Mouse (Mus musculus) adrenal gland, postnatal 4 days (tissue): ENCODE measurements around the gene Rnf44. TPM values are rescaled to one million over a fixed set of nuclear protein-coding genes. Genes with fewer than 3 reads are reported as not detected.

Experiments
- total RNA-seq, 2 experiments: library from RNA; stranded (reverse); gene quantifications; 2 replicates each; pipeline ENCODE4 v1.2.3; 2021

Rnf44 gene
- total RNA-seq, 2 experiments from 2014 or later = 134 to 137 TPM

Other genes with a start within 250 kb of the Rnf44 start
- gene Thoc3, start 225.1 kb downstream of the Rnf44 start, total RNA-seq = 10 to 100 TPM; 60.2 to 66.0 TPM
- gene Simc1, start 190.1 kb downstream of the Rnf44 start, total RNA-seq = 10 to 100 TPM; 11.7 to 12.5 TPM
- 10 to 100 TPM; 78.0 to 89.7 TPM for gene 4833439L19Rik, start 128.5 kb downstream of the Rnf44 start, total RNA-seq
- 10 to 100 TPM; 43.9 to 44.2 TPM for gene Arl10, start 118.9 kb downstream of the Rnf44 start, total RNA-seq
- 10 to 100 TPM; 40.0 to 41.7 TPM for gene Nop16, start 103.8 kb downstream of the Rnf44 start, total RNA-seq
- 100 to 1,000 TPM; 193 to 204 TPM for gene Higd2a, start 103.7 kb downstream of the Rnf44 start, total RNA-seq
- 10 to 100 TPM; 69.3 to 72.2 TPM for gene Cltb, start 82.6 kb downstream of the Rnf44 start, total RNA-seq
- 10 to 100 TPM; 74.5 to 81.4 TPM for gene Faf2, start 72.1 kb downstream of the Rnf44 start, total RNA-seq
- 1 to 10 TPM; 2.1 to 5.8 TPM for gene Cdhr2, start 7.6 kb upstream of the Rnf44 start, total RNA-seq
- 10 to 100 TPM; 10.4 to 10.5 TPM for gene Gprin1, start 56.0 kb upstream of the Rnf44 start, total RNA-seq
- 1 to 10 TPM; 3.9 to 4.7 TPM for gene Sncb, start 72.7 kb upstream of the Rnf44 start, total RNA-seq
- gene Eif4e1b, start 90.1 kb upstream of the Rnf44 start, total RNA-seq = not detected
- 10 to 100 TPM; 33.0 to 38.4 TPM for gene Tspan17, start 95.5 kb upstream of the Rnf44 start, total RNA-seq